Mouse (Mus musculus) heart, adult 2 months (tissue): ENCODE measurements around the gene Slco4c1. TPM values are rescaled to one million over a fixed set of nuclear protein-coding genes. Genes with fewer than 3 reads are reported as not detected.

Experiments
- DNase-seq, 2 experiments: peaks; one replicate each; pipeline ENCODE4 v3.0.0; 2021
- H3K27ac ChIP-seq: fragments of 200-600 bp; 2 replicates; pipeline ENCODE4 v1.8.1; 2022
- H3K27me3 ChIP-seq: fragments of 200-500 bp; 2 replicates; pipeline ENCODE4 v1.6.1; 2012; ENCODE audit warnings: mild to moderate bottlenecking, low read length, inconsistent platforms, mixed read lengths; ENCODE audit not compliant: control insufficient read depth, insufficient read depth
- H3K36me3 ChIP-seq: fragments of 200-500 bp; 2 replicates; pipeline ENCODE4 v1.6.1; 2012; ENCODE audit warnings: low read length, inconsistent platforms; ENCODE audit not compliant: control insufficient read depth, insufficient read depth
- H3K4me1 ChIP-seq: fragments of 200-500 bp; 2 replicates; pipeline ENCODE4 v1.6.1; 2011; ENCODE audit warnings: low read length; ENCODE audit not compliant: control insufficient read depth, insufficient read depth
- H3K4me3 ChIP-seq: fragments of 200-600 bp; 2 replicates; pipeline ENCODE4 v1.8.1; 2022
- H3K79me2 ChIP-seq: fragments of 200-500 bp; replicated peaks from 2 replicates; pipeline ENCODE4 v1.6.1; 2012; ENCODE audit warnings: mild to moderate bottlenecking, inconsistent platforms, low read length, moderate library complexity, mixed read lengths; ENCODE audit not compliant: control insufficient read depth, insufficient read depth
- H3K9ac ChIP-seq: fragments of 200-500 bp; 2 replicates; pipeline ENCODE4 v1.6.1; 2012; ENCODE audit warnings: low read depth, mild to moderate bottlenecking, control low read depth, inconsistent platforms, low read length, mixed read lengths
- CTCF ChIP-seq: fragments of 200-600 bp; IDR thresholded peaks from 2 replicates; pipeline ENCODE4 v1.8.1; 2022; ENCODE audit warnings: antibody characterized with exemption, mild to moderate bottlenecking, moderate library complexity
- EP300 ChIP-seq: fragments of 200-500 bp; IDR thresholded peaks from 2 replicates; pipeline ENCODE4 v1.6.1; 2011; ENCODE audit warnings: low read depth, low read length, control low read depth; ENCODE audit not compliant: insufficient read depth
- POLR2A ChIP-seq: fragments of 200-500 bp; IDR thresholded peaks from 2 replicates; pipeline ENCODE4 v1.6.1; 2011; ENCODE audit warnings: mild to moderate bottlenecking, low read depth, low read length, control low read depth; ENCODE audit not compliant: insufficient read depth
- WGBS: fragments of 180-500 bp; shearing (Covaris S2); methylation state at CpG from one replicate; pipeline ENCODE4 v1.1.7; 2018; 5-methylcytosine and 5-hydroxymethylcytosine counted together
- intact Hi-C: fragments of 180-260 bp; cut with DNase I; formaldehyde crosslinking; loops from one replicate; pipeline ENCODE4 v1.15.1; 2025
- polyA plus RNA-seq: library from polyadenylated mRNA; depleted of rRNA; stranded (reverse); fragments of >200 nt; gene quantifications from 2 replicates; pipeline ENCODE4 v1.2.3, GENCODE M21; 2012
- total RNA-seq, 2 experiments: library from RNA; stranded (reverse); gene quantifications; 2 replicates each; pipeline ENCODE4 v1.2.3; 2021

Slco4c1 gene
- total and polyA plus RNA-seq, 3 experiments, result 0.20 TPM; not detected in 2

DNA sequence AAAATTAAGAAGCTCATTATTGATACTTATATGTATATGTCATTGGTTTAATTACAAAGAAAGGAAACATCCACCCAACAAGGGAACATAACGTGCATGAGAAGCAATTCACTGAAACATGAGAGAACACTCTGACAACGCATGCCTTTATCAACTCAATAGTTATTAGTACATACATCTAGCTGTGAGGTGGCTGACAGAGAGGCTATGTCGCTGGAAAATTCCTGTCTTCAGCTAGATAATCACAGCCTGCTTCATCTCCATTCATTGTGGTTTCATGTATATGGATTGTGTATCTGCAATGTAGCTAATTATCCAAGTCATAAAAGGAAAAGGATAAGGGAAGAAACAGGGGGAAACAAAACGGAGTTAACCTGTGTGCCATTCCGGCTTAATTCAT, 77.7 kb downstream of the Slco4c1 start:
- no peaks in the 10 kb centered on the region for H3K36me3 ChIP-seq
- no peak overlapping the region for H3K4me3 ChIP-seq
- H3K9ac ChIP-seq, result no peak overlapping the region
- no peak overlapping the region for H3K27ac ChIP-seq
- WGBS, result 70% methylated on average over 5 of the region's 5 CpGs
- TF ChIP-seq POLR2A, result no peak
- no peak for TF ChIP-seq CTCF
- TF ChIP-seq EP300, result no peak
- DNase-seq, result no peak
- no peaks in the 10 kb centered on the region for H3K4me1 ChIP-seq
- intact Hi-C loops, result no loop called here
- no peaks in the 10 kb centered on the region for H3K79me2 ChIP-seq
- H3K27me3 ChIP-seq, result no peaks in the 10 kb centered on the region

- no peak for DNase-seq
- WGBS, result 76% methylated on average over 1 of the region's 1 CpGs
- Histone ChIP-seq H3K4me1 (no peaks in the 10 kb centered on the region), H3K4me3 (no peak overlapping the region), H3K36me3 (no peaks in the 10 kb centered on the region), H3K79me2 (no peaks in the 10 kb centered on the region), H3K9ac (no peak overlapping the region), H3K27me3 (no peaks in the 10 kb centered on the region), H3K27ac (no peak overlapping the region)
- intact Hi-C loops, result no loop called here
- TF ChIP-seq EP300, result no peak
- TF ChIP-seq CTCF, result no peak
- no peak for TF ChIP-seq POLR2A
These were observed 82.7 kb downstream of the Slco4c1 start for GRCm38 (mm10) chr1:96789268-96789667.

GRCm38 (mm10) chr1:96774174-96774573, 97.8 kb downstream of the Slco4c1 start:
- Histone ChIP-seq H3K27ac (no peak overlapping the region), H3K36me3 (no peaks in the 10 kb centered on the region), H3K27me3 (no peaks in the 10 kb centered on the region), H3K9ac (no peak overlapping the region), H3K4me3 (no peak overlapping the region), H3K4me1 (no peaks in the 10 kb centered on the region), H3K79me2 (no peaks in the 10 kb centered on the region)
- TF ChIP-seq EP300 (no peak), POLR2A (no peak), CTCF (no peak)
- intact Hi-C loops, result no loop called here
- 84% methylated on average over 4 of the region's 4 CpGs for WGBS
- DNase-seq, result no peak

- no peak overlapping the region for H3K4me3 ChIP-seq
- no peak for DNase-seq
- no peaks in the 10 kb centered on the region for H3K4me1 ChIP-seq
- no peak for TF ChIP-seq POLR2A
- H3K27ac ChIP-seq, result no peak overlapping the region
- no peak overlapping the region for H3K9ac ChIP-seq
- 81% methylated on average over 5 of the region's 5 CpGs for WGBS
- H3K36me3 ChIP-seq, result no peaks in the 10 kb centered on the region
- H3K27me3 ChIP-seq, result no peaks in the 10 kb centered on the region
- H3K79me2 ChIP-seq, result no peaks in the 10 kb centered on the region
- intact Hi-C loops, result no loop called here
These were observed 98.3 kb downstream of the Slco4c1 start for GRCm38 (mm10) chr1:96773712-96774111.

DNA sequence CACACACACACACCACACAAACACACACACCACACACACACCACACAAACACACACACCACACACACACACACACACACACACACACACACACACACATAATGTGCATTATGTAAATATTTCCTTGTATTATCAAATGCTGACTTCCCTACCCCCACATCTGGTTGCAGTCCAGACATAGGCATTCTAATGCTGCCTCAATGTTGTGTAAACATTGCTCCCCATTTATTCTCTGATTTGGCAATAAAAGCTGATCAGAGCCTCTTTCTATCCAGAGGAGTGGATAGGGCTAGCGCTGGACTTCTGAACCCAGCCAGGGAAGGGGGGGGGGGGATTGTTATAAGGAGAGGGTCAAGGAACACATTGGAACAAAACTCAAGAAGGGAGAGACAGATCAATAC, 101.7 kb downstream of the Slco4c1 start:
- H3K79me2 ChIP-seq, result no peaks in the 10 kb centered on the region
- intact Hi-C loops, result no loop called here
- 91% methylated on average over 1 of the region's 1 CpGs for WGBS
- no peaks in the 10 kb centered on the region for H3K27me3 ChIP-seq
- H3K27ac ChIP-seq, result no peak overlapping the region
- no peak for DNase-seq
- no peak overlapping the region for H3K4me3 ChIP-seq
- no peaks in the 10 kb centered on the region for H3K36me3 ChIP-seq
- no peaks in the 10 kb centered on the region for H3K4me1 ChIP-seq
- TF ChIP-seq EP300 (no peak), CTCF (no peak), POLR2A (no peak)
- H3K9ac ChIP-seq, result no peak overlapping the region

- TF ChIP-seq CTCF (no peak), POLR2A (no peak), EP300 (no peak)
- 6% methylated on average over 4 of the region's 4 CpGs for whole genome bisulfite sequencing
- intact Hi-C loops, result no loop called here
- Histone ChIP-seq H3K4me3 (no peak overlapping the region), H3K27ac (no peak overlapping the region), H3K9ac (no peak overlapping the region), H3K27me3 (no peaks in the 10 kb centered on the region), H3K79me2 (no peaks in the 10 kb centered on the region), H3K4me1 (no peaks in the 10 kb centered on the region), H3K36me3 (no peaks in the 10 kb centered on the region)
- DNase-seq, result no peak
These were observed 103.7 kb downstream of the Slco4c1 start for GRCm38 (mm10) chr1:96768264-96768663.
